Mouse (Mus musculus) heart, adult 2 months (tissue): ENCODE data around the gene Pomp. TPM values are rescaled to one million over a fixed set of nuclear protein-coding genes. Genes with fewer than 3 reads are reported as not detected.

Source experiments
- DNase-seq, 2 experiments: peaks; one replicate each; pipeline ENCODE4 v3.0.0; 2021
- H3K27ac ChIP-seq: fragments of 200-600 bp; 2 replicates; pipeline ENCODE4 v1.8.1; 2022
- H3K27me3 ChIP-seq: fragments of 200-500 bp; 2 replicates; pipeline ENCODE4 v1.6.1; 2012; ENCODE audit warnings: mild to moderate bottlenecking, low read length, inconsistent platforms, mixed read lengths; ENCODE audit not compliant: control insufficient read depth, insufficient read depth
- H3K36me3 ChIP-seq: fragments of 200-500 bp; 2 replicates; pipeline ENCODE4 v1.6.1; 2012; ENCODE audit warnings: low read length, inconsistent platforms; ENCODE audit not compliant: control insufficient read depth, insufficient read depth
- H3K4me1 ChIP-seq: fragments of 200-500 bp; 2 replicates; pipeline ENCODE4 v1.6.1; 2011; ENCODE audit warnings: low read length; ENCODE audit not compliant: control insufficient read depth, insufficient read depth
- H3K4me3 ChIP-seq: fragments of 200-600 bp; 2 replicates; pipeline ENCODE4 v1.8.1; 2022
- H3K79me2 ChIP-seq: fragments of 200-500 bp; replicated peaks from 2 replicates; pipeline ENCODE4 v1.6.1; 2012; ENCODE audit warnings: mild to moderate bottlenecking, inconsistent platforms, low read length, moderate library complexity, mixed read lengths; ENCODE audit not compliant: control insufficient read depth, insufficient read depth
- H3K9ac ChIP-seq: fragments of 200-500 bp; 2 replicates; pipeline ENCODE4 v1.6.1; 2012; ENCODE audit warnings: low read depth, mild to moderate bottlenecking, control low read depth, inconsistent platforms, low read length, mixed read lengths
- CTCF ChIP-seq: fragments of 200-600 bp; IDR thresholded peaks from 2 replicates; pipeline ENCODE4 v1.8.1; 2022; ENCODE audit warnings: antibody characterized with exemption, mild to moderate bottlenecking, moderate library complexity
- EP300 ChIP-seq: fragments of 200-500 bp; IDR thresholded peaks from 2 replicates; pipeline ENCODE4 v1.6.1; 2011; ENCODE audit warnings: low read depth, low read length, control low read depth; ENCODE audit not compliant: insufficient read depth
- POLR2A ChIP-seq: fragments of 200-500 bp; IDR thresholded peaks from 2 replicates; pipeline ENCODE4 v1.6.1; 2011; ENCODE audit warnings: mild to moderate bottlenecking, low read depth, low read length, control low read depth; ENCODE audit not compliant: insufficient read depth
- WGBS: fragments of 180-500 bp; shearing (Covaris S2); methylation state at CpG from one replicate; pipeline ENCODE4 v1.1.7; 2018; 5-methylcytosine and 5-hydroxymethylcytosine counted together
- intact Hi-C: fragments of 180-260 bp; cut with DNase I; formaldehyde crosslinking; loops from one replicate; pipeline ENCODE4 v1.15.1; 2025
- polyA plus RNA-seq: library from polyadenylated mRNA; depleted of rRNA; stranded (reverse); fragments of >200 nt; gene quantifications from 2 replicates; pipeline ENCODE4 v1.2.3, GENCODE M21; 2012
- total RNA-seq, 2 experiments: library from RNA; stranded (reverse); gene quantifications; 2 replicates each; pipeline ENCODE4 v1.2.3; 2021

The Pomp gene
- total and polyA plus RNA-seq, 3 experiments: 86.5 to 176 (median 137) TPM

GRCm38 (mm10) chr5:147845319-147845718 is 14.9 kb upstream of the Pomp start:
- no peak for TF ChIP-seq POLR2A
- TF ChIP-seq EP300: no peak
- TF ChIP-seq CTCF: no peak
- H3K27me3 ChIP-seq: no peaks in the 10 kb centered on the region
- intact Hi-C loops: loop anchor here (5.0 kb wide), 4 partner anchors 88 to 428 kb away; partner anchors contain the start of gene Flt1
- no peak overlapping the region for H3K9ac ChIP-seq
- H3K4me3 ChIP-seq: no peak overlapping the region
- DNase-seq: no peak
- H3K27ac ChIP-seq: no peak overlapping the region
- no peaks in the 10 kb centered on the region for H3K79me2 ChIP-seq
- H3K4me1 ChIP-seq: peaks cover 2% of the 10 kb centered on the region
- H3K36me3 ChIP-seq: no peaks in the 10 kb centered on the region
- 74% methylated on average over 3 of the region's 3 CpGs for WGBS

DNA sequence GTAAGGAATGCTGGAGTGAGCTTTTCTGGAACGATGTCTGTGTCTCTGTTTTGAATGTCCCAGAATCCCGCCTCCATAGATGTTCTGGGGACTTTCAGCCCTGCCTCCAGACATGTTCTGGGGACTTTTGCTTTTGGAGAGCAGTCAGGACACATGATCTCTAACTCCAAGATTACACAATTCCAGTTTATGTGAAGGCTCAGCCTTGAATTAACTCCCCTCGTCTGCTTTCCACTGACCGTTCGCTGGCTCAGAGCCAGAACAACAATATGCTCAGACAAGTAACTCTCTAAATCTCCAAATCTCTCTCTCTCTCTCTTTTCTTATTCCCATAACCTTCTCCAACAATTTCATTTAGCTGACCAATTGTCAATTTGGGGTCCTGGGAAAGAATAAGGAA is 12.9 kb upstream of the Pomp start:
- intact Hi-C loops: loop anchor here (5.0 kb wide), 4 partner anchors 90 to 430 kb away; partner anchors contain the start of gene Flt1
- Histone ChIP-seq H3K4me1 (peaks cover 6% of the 10 kb centered on the region), H3K79me2 (no peaks in the 10 kb centered on the region), H3K36me3 (no peaks in the 10 kb centered on the region), H3K9ac (no peak overlapping the region), H3K4me3 (no peak overlapping the region), H3K27ac (no peak overlapping the region), H3K27me3 (no peaks in the 10 kb centered on the region)
- TF ChIP-seq EP300 (no peak), POLR2A (no peak)
- 50% methylated on average over 5 of the region's 5 CpGs for WGBS
- DNase-seq: no peak

DNA sequence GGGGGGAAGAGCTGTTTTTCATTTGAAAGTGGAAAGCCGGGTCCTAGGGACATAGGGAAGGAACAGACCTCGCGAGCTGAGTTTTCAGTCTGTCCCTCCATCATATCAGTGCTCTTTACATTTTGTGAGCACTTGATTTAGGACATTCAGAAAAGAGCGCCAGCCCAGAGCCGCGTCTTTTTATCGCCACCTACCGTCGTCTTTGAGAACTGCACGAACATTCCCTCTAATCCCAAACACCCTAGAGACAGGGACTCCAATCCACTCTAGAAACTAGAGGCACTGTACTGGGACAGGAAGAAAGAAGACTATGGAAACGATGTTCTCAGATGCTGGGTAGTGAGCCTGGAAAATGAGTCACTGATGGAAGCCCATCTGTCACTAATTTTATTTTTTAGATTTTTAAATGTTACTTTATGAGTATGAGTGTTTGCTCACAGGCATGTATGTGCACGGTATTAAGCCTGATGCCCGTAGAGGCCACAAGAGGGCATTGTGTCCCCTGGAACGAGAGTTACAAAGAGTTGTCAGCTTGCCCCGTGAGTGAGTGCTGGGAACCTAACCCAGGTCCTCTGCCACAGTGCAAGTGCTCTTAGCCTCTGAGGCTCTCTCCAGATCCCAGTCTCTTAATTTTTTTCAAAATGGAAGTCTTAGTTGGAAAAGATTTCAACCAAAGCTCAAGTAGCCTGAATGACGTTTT is 11.9 kb upstream of the Pomp start:
- TF ChIP-seq EP300 (peak; percentile 80; the same call in 1 of the 2 replicates), CTCF (peak; percentile 82), POLR2A (no peak)
- Histone ChIP-seq H3K9ac (no peak overlapping the region), H3K4me3 (no peak overlapping the region), H3K27me3 (no peaks in the 10 kb centered on the region), H3K27ac (no peak overlapping the region), H3K79me2 (no peaks in the 10 kb centered on the region), H3K36me3 (no peaks in the 10 kb centered on the region), H3K4me1 (peaks cover 6% of the 10 kb centered on the region)
- intact Hi-C loops: loop anchor here (1.0 to 5.0 kb wide), 5 partner anchors 91 to 431 kb away; partner anchors contain the start of gene Flt1
- peak; percentile 50 to 76 for DNase-seq
- WGBS: 24% methylated on average over 16 of the region's 16 CpGs

- Histone ChIP-seq H3K4me3 (no peak overlapping the region), H3K79me2 (no peaks in the 10 kb centered on the region), H3K27me3 (no peaks in the 10 kb centered on the region), H3K36me3 (no peaks in the 10 kb centered on the region), H3K9ac (no peak overlapping the region), H3K4me1 (peaks cover 6% of the 10 kb centered on the region), H3K27ac (peak overlapping the region; percentile 67)
- TF ChIP-seq POLR2A (no peak), CTCF (no peak), EP300 (0 out of 2 replicates have a peak, but pooled peaks have one; percentile 43)
- intact Hi-C loops: no loop called here
- 6% methylated on average over 7 of the region's 7 CpGs for WGBS
- DNase-seq: peak in 1 of 2 experiments; percentile 63
These were observed 10.1 kb upstream of the Pomp start for GRCm38 (mm10) chr5:147850194-147850593.

- intact Hi-C loops: loop anchor here (5.0 kb wide), 1 partner anchor 87 kb away; no protein-coding TSS in a partner anchor
- no peak for TF ChIP-seq POLR2A
- TF ChIP-seq CTCF: no peak
- TF ChIP-seq EP300: no peak
- Histone ChIP-seq H3K9ac (peak overlapping the region; percentile 75), H3K27ac (peak overlapping the region; percentile 94), H3K27me3 (no peaks in the 10 kb centered on the region; the same call in 1 of the 2 replicates), H3K4me1 (peaks cover 2% of the 10 kb centered on the region), H3K4me3 (peak overlapping the region; percentile 76), H3K36me3 (no peaks in the 10 kb centered on the region), H3K79me2 (peaks cover 4% of the 10 kb centered on the region)
- no peak for DNase-seq
- 1% methylated on average over 18 of the region's 18 CpGs for WGBS
These were observed 199 bp upstream of the Pomp start for GRCm38 (mm10) chr5:147860076-147860448.

DNA sequence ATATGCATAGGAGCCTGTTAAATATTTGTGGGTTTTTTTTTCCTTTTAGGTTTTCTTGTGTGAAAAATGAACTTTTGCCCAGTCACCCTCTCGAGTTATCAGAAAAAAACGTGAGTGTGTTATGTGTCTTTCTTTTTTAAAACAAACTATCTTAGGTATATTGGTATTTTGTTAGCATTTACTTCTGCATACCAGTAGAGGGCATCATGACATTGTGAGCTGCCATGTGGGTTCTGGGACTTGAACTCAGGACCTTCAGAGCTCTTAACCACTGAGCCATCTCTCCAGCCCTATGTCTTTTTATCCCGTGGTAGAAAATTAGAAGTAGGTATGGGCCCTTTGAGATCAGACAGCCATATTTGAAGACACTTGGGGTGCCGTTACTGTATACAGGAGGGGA is 8.4 kb downstream of the Pomp start:
- intact Hi-C loops: loop anchor here (5.0 kb wide), 1 partner anchor 39 kb away; no protein-coding TSS in a partner anchor

More for the DNA sequence above, 8.4 kb downstream of the Pomp start:
- Histone ChIP-seq H3K9ac (no peak overlapping the region), H3K79me2 (peaks cover 2% of the 10 kb centered on the region; the same call in 1 of the 2 replicates), H3K4me1 (no peaks in the 10 kb centered on the region), H3K4me3 (no peak overlapping the region), H3K36me3 (no peaks in the 10 kb centered on the region), H3K27ac (no peak overlapping the region), H3K27me3 (no peaks in the 10 kb centered on the region)
- TF ChIP-seq CTCF (peak; percentile 55), POLR2A (no peak)
- 90% methylated on average over 4 of the region's 4 CpGs for WGBS
- no peak for DNase-seq
